Mouse (Mus musculus): Measurements from ENCODE around the gene Dag1. TPM values are rescaled to one million over a fixed set of nuclear protein-coding genes. Genes with fewer than 3 reads are reported as not detected.

Gene Dag1
- total RNA-seq, 2 experiments from 2014 or later: 90.4 to 93.1 TPM

DNA sequence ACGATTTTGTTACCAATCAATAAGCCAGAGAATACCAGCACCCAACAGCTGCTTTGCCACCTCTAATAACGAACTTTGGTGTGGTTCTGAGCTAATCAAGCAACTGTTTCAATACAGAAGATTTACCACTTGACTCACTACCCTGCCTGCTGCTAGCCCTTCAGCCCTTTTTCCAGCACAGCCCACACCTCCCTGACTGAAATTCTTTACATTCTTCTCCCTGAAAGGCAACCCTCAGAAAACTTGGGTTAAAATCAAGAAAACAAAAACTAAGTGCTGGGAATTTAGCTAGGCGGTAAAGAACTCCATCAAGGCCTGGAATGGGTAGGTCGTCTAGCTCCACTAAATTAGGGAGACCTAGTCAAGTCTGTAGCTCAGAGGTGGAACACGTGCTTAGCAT is 23.8 kb downstream of the Dag1 start:
- intact Hi-C loops (cut with DNase I): no loop called here
- no peak for DNase-seq (ENCODE audit: low spot score in 2 of 2)

DNA sequence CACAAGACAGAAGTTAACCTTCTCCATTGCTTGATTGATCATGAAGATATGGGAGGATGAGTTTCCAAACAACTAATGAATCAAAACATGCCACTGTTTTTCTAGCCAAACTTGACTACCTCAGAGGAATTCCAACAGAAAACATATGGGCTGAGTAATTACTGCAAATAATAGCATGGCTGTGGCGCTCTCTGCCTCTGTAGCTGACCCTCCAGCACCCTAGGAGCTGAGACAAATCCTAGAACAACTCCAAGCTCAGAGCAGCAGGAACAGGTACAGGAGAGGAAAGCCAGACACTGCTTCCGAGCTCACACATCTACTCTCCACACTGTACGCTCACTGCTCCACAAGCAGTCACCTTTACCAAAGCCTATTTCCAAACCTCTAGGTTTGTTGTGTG is 24.9 kb downstream of the Dag1 start:
- intact Hi-C loops (cut with DNase I): no loop called here
- DNase-seq (ENCODE audit: low spot score in 2 of 2): no peak

DNA sequence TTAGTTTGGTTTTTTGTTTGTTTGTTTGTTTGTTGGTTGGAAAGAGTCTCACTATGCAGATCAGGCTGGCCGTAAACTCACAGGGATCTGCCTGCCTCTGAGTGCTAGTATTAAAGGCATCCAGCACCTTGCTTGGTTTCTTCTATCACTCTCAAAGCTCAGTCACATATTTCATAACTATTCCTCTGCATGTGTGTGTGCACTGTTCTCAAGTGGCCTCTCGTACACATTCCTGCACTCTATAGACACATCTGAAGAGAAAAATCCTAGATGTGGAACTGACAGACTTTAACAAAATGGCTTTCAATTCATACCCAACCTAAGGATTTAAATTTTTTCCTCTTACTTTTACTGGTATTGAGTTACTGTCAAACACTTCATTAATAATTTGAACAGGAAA is 25.4 kb downstream of the Dag1 start:
- DNase-seq (ENCODE audit: low spot score in 2 of 2): no peak
- intact Hi-C loops (cut with DNase I): no loop called here

DNA sequence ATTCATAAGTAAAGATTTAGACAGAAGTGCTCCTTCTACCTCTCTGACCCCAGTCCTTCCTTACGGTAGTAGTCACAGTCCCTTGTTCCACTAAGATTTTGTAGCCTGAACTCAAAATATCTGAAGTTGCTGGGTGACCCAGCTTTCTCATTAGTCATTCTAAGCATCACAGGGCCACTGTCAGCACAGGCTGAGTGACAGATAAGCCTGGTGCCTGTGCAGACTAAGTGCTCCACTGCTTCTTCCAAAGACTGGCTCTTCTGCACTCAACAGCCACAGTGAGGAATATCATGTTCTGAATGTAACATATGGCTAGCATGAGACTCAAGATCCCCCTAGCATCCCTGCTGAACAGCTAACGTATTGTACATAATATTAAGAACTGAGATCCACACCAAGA is 29.1 kb downstream of the Dag1 start:
- DNase-seq (ENCODE audit: low spot score in 2 of 2): no peak
- intact Hi-C loops (cut with DNase I): no loop called here

DNA sequence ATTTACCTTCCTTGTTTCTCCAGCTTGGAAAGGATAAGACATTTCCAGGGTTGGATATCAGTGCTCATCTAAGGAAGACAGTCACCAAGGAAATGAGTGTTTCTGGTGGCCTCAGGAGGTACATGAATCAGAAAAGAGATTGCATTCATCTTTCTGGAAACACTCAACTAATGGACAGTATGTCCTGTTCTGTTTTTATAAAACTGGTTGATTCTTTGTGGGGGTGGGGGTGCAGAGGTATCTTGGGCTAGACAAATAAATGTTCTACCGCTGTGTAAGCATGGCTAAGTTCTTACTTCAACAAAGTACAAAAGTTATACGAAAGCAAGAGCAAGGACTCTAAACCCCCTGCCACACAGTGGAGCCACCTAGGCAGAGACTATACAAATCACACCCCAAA is 30.9 kb downstream of the Dag1 start:
- DNase-seq (ENCODE audit: low spot score in 2 of 2): no peak
- intact Hi-C loops (cut with DNase I): no loop called here

DNA sequence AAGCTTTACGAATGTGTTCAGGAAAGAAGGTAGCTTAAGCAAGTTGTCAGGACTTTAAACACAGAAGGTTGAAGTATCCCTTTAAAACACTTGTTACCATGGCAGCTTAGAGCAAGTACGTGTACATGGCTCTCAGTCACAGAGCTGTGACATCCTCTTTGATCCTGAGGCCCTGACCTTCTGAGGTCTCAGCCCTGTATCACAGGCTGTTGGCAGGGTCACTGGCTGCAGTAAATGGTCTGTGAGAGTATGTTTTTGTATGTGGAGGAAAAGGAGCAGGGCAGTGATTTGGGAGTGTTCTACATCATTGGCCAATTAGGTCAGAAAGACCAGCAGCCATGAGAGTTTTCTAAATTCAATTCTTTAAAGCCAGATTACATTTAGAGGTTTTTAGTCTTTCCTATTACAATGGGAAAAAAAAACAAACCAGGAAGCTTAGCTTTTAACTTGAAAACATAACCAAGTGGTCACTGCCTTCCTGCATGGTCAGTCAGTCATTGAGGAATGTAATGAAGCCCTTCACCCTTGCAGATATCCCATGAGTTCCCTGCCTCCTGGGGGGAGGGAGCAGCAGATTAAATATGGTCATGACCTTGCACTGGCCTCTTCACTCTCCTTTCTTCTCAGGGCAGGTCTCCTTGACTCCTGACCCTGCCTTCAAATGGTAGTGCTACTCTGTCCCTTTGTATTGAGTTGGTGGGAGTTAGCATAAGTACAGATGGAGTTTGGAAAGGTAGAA is 35.7 kb downstream of the Dag1 start:
- DNase-seq (ENCODE audit: low spot score in 2 of 2): no peak
- intact Hi-C loops (cut with DNase I): no loop called here

DNA sequence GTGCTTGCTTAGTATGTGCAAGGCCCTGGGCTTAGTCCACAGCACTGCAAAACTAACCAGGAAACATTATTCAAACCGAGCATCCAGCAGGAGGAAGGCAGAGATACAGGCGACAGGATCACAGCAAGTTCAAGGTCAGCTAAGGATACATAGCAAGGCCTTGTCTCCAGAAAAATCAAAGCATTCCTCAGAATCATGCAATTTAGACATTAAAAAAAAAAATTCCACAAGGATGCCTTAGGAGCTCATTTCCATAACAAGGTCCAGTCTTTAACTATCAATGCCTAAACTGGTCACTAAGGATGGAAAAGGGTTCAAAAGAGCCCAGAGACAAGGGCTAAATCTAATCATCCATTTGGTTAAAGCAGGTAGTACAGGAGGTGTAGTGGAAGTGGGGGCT is 38.6 kb downstream of the Dag1 start:
- intact Hi-C loops (cut with DNase I): no loop called here
- no peak for DNase-seq (ENCODE audit: low spot score in 2 of 2)

DNA sequence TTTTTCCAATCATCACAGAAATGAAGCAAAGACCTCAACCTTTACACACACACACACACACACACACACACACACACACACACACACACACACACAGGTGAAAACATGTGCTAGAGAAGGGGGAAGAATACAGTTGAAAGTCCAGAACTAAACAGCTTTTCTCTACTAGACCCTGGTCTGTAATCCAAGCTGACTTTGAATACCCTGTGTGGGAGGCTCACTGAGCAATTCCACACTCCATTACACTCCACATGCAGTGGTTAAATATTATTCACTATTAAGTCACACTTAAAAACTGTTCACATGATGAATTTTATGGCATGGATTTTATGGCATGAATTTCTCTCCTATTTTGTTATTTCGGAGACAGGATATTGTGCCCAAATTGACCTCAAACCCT is 40.1 kb downstream of the Dag1 start:
- intact Hi-C loops (cut with DNase I): no loop called here
- no peak for DNase-seq (ENCODE audit: low spot score in 2 of 2)

DNA sequence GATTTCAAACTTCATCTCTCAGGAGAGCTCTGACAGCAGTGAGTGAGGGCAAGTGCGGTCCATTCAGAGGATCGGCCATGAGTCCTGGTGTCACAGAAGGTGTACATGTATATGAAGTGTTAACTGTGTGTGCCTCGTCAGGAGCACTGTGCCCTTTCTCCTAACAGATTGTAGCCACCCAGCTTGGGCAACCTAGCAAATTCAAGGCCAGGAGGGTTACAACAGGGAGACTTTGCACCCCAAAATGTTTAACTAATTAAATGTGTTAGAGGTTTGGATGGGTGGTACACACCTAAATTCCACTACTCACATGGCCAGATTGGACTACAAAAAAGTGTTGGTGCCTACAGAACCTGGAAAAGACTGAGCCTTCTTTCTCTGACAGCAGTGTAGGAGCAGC is 42.2 kb downstream of the Dag1 start:
- intact Hi-C loops (cut with DNase I): no loop called here
- DNase-seq (ENCODE audit: low spot score in 2 of 2): no peak

DNA sequence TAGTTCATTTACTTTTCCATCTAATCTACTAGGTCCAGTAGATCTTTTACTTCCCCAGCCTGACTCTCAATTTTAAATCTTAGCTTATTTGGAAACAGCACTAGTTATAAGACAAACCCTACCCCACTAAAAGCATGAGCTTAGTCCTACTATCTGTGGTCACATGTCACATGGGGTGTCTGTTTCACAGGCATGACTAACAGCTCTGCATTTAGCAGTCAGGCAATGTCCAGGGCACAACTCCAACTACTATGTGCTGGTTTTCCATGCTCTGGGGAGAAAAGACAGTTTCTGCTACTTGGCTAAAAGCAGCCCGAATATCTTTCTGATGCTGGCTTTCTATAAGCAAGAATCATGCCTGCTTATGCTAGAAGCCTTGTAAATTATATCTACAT is 43.4 kb downstream of the Dag1 start:
- intact Hi-C loops (cut with DNase I): no loop called here
- DNase-seq (ENCODE audit: low spot score in 2 of 2): peak; percentile 46 to 61

DNA sequence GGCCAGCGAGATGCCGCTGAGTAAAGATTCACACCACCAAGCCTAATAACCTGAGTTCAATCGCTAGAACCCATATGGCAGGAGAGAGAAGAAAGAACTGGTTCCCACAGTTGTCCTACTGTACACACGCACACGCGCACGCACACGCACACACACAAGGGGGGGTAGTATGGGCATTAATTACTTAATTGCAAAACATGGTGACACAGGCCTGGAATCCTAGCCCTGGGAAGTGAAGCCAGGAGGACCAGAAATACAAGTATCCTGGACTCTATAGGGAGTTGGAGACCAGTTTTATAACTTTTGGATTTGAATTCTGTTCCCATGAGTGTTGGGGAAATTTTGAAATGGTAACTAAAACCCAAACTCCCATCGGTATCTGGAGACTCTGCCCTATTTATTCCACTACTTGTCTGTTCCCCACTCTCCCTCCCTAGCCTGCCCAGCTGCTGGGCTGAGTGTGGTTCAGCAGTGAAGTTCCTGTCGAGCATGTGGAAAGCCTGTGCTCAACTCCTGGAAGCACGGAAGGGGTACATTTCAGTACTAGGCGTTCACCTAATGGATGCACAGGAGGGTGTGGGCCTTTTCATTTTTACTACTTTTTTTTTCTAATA is 43.9 kb downstream of the Dag1 start:
- intact Hi-C loops (cut with DNase I): no loop called here

DNA sequence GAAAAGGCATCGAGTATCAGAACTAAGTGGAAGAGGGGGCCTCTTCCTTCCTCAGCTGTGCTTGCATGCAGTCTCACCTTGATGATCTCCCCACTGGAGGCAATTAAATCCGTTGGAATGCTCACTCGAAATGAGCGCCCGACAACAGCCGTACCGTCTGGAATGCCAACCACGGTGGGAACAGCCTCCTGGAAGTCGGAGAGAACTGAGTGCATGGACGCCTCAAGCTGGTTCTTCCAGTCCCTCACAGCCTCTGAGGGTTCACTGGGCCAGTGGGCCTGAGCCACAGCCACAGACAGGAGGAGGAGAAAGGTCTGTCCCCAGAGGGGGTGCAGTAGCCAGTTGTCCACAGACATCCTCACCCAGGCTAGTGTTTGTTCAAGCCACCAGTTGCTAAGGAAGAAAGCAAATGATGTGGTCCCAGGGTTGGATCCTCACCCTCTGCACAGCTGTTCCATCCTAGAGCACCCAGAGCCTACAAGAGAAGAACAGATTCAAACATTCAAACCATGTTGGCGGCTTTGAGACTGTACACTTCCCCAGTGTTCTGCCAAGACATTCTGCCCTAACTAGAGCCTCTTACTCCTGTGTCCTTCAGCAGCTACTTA is 45.7 kb downstream of the Dag1 start:
- DNase-seq (ENCODE audit: low spot score in 2 of 2): no peak
- intact Hi-C loops (cut with DNase I): no loop called here

More for the DNA sequence above, 43.9 kb downstream of the Dag1 start:
- DNase-seq (ENCODE audit: low spot score in 2 of 2): no peak

DNA sequence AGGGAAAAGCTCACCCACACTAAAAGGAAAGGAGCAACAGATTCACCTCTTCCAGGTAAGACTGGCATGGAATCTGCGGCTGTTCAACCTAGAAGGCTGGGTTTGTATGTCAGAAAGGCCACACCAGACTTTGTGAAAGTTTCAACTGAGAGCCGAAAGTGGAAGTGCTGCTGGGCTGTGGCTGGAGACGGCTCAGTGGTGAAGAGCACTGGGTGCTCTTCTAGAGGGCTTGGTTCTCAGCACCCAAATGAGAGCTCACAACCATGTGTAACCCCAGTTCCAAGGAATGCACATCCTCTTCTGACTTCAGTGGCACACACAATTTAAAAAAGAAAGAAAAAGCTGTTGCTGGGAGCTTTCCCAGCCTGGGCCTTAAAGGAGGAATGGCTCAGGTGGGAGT is 46.4 kb downstream of the Dag1 start:
- intact Hi-C loops (cut with DNase I): no loop called here
- no peak for DNase-seq (ENCODE audit: low spot score in 2 of 2)

DNA sequence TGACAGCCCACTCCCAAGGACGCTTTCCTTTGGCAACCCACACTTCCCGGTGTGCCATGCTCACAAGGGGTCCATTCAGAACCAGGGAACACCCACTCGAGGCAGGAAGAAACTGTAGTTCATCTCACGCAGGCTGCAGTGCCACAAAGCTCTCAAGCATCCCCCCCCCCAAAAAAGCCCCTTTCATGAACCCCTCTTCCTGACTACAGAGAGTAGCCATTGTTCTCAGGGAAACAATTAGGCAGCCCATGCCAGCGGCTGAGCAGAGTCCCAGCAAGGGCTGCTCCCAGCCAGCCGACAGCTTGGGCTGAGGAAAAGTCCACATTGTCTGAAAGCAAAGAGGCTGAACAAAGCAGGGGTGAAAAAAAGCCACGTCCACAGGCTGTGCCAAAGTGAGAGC is 50.7 kb downstream of the Dag1 start:
- no peak for DNase-seq (ENCODE audit: low spot score in 2 of 2)

DNA sequence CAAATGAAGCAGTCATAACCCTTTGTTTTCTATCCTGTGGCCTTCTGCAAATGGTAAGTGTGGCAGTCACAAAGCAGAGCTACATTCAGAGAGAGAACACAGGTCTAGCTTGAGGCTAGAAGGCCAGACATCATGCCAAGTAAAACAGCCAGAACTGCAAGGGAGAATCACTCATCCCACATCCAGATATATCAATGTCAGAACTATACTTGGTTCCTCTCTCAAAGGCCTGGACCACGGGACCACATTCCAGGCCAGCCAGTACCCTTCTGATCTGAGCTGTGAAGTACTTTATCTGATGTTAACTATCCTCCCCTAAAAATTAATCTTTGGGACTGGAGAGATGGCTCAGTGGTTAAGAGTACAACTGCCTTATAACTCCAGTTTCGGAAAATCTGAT is 51.3 kb downstream of the Dag1 start:
- no peak for DNase-seq (ENCODE audit: low spot score in 2 of 2)
- intact Hi-C loops (cut with DNase I): no loop called here

More for the DNA sequence above, 50.7 kb downstream of the Dag1 start:
- intact Hi-C loops (cut with DNase I): no loop called here

DNA sequence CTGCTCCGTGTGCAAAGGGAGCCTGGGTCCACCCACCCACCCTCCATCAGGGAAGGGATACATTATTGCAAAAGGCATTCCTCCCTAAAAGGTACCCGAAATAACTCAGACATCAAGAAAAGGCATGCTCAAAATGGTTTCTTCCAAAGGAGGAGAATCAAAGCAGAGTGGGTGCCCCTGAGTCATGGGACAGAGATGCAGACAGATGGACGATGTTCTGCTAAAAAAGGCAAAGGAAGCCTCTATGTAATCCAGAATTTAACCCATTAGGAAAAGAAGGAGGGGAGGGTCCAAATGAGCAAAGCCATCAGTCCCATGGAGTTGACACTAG is 58.2 kb downstream of the Dag1 start:
- intact Hi-C loops (cut with DNase I): no loop called here
- peak in 1 of 2 experiments; percentile 43 for DNase-seq (ENCODE audit: low spot score in 2 of 2)

DNA sequence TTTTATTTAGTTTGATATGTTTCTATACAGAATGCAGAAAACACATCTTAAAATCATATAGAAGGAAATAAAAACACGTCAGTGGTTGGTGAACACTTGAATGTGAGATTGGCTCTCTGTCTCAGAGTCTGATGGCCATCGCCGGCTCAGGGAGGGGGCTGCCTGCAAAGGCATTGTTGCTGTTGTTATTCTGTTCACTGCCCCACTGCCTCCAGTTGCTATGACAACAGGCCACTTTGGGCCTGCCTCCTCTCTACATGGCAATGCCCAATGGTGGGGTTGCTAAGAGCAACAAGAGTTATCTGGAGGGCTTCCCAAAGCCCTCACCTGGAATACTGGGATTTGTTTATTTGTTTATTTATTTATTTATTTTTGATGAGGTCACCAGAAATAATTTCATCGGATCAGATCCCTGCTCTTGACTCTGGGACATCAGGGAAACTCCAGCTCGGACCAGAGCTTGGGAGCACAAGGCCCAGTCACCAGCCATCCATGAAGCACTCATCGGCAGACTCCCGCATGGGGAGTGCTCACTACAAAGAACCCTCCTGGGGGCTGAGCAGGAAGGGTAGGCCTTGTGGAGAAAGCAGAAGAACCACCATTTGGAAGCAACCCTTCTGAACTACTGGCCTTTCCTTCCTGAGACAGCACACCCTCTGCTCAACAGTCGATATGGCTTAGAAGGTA is 58.7 kb downstream of the Dag1 start:
- peak in 1 of 2 experiments; percentile 43 for DNase-seq (ENCODE audit: low spot score in 2 of 2)
- intact Hi-C loops (cut with DNase I): loop anchor here (5.0 kb wide), 3 partner anchors 57 to 78 kb away; partner anchors contain the start of gene Dag1

DNA sequence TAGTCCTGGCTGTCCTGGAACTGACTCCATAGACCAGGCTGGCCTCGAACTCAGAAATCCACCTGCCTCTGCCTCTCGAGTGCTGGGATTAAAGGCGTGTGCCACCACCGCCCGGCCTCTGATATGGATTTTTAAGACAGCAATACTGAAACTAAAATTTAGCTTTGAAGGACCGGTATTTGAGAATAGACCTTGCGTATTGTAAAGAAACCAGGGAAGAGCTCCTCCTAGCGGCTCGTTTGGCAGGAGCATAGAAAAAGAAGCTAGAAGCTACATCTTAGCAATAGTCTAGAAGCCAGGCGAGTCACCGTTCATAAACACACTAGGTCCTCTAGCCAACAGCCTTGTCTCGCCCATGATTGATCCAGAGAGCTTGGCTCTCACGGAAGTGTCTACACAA is 60.7 kb downstream of the Dag1 start:
- intact Hi-C loops (cut with DNase I): loop anchor here (5.0 kb wide), 3 partner anchors 59 to 79 kb away; partner anchors contain the start of gene Dag1
- peak; percentile 66 to 68 for DNase-seq (ENCODE audit: low spot score in 2 of 2)

DNA sequence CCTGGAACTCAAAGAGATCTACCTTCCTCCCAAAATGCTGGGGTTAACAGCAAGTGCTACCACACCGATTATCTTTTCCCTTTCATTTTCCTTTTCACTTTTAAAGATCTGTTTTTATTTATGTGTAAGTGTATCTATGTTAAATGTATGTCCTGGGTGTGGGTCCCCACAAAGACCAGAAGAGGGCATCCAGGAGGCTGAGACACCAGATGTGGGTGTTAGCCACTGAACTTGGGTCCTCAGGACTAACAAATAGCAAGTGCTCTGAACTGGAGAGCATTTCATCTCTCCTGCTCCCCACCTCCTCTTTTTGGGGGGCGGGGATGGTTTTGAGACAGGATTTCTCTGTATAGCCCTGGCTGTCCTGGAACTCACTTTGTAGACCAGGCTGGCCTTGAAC is 61.6 kb downstream of the Dag1 start:
- intact Hi-C loops (cut with DNase I): loop anchor here (5.0 kb wide), 3 partner anchors 60 to 80 kb away; partner anchors contain the start of gene Dag1
- no peak for DNase-seq (ENCODE audit: low spot score in 2 of 2)

DNA sequence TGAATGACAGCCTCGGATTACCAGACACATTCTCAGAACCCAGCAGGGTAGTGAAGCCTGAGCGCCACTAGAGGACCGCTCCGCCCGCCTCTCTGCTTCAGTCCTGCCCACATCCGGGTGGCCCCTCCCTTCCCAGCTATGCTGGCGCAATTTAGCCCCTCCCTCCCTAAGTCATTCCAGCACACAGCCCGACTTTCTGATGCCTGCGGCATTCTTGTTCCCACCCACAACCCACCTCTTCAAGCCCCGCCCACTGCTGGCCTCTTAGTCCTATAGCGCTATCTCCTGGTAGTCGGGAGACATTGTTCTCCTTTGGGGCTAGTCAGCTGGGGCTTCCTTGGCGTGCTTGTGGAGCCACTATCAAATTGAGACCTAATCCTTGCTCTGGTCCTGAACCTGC is 62.6 kb downstream of the Dag1 start:
- DNase-seq (ENCODE audit: low spot score in 2 of 2): peak; percentile 89 to 90
- intact Hi-C loops (cut with DNase I): loop anchor here (2.0 to 5.0 kb wide), 4 partner anchors 61 to 106 kb away; partner anchors contain the start of genes Apeh and Dag1
